Mouse (Mus musculus) stomach, postnatal 0 days (tissue): ENCODE results near the gene Slc7a4.

Source experiments
- CTCF ChIP-seq: IDR thresholded peaks from 2 replicates; pipeline ENCODE4 v1.5.1; 2016; ENCODE audit warnings: antibody characterized with exemption, low read depth, mild to moderate bottlenecking, moderate library complexity
- EP300 ChIP-seq: optimal IDR thresholded peaks from 2 replicates; pipeline ENCODE3; 2016; ENCODE audit warnings: antibody characterized with exemption

- TF ChIP-seq CTCF (no peak), EP300 (no peak)
Observed at GRCm38 (mm10) chr16:17590731-17591130, 7.7 kb upstream of the Slc7a4 start.
